Mouse (Mus musculus) hindbrain, embryonic 11.5 days (tissue): ENCODE data around the gene Dmrtb1. TPM values are rescaled to one million over a fixed set of nuclear protein-coding genes. Genes with fewer than 3 reads are reported as not detected.

Experiments used
- ATAC-seq: fragments of 200-750 bp; cut with Nextera tagmentation; 2 replicates; pipeline ENCODE4 v1.8.0; 2017; ENCODE audit warnings: mild to moderate bottlenecking, moderate TSS enrichment, moderate library complexity; ENCODE audit not compliant: low FRiP score
- DNase-seq: peaks from one replicate; pipeline ENCODE4 v3.0.0-alpha.2; 2015; ENCODE audit warnings: low spot score
- H3K27ac ChIP-seq: fragments of 300-500 bp; sonication (generic); 2 replicates; pipeline ENCODE4 v1.5.1; 2014; ENCODE audit warnings: mild to moderate bottlenecking, low read depth, low read length
- H3K27me3 ChIP-seq: fragments of 300-500 bp; sonication (generic); 2 replicates; pipeline ENCODE4 v1.6.1; 2014; ENCODE audit warnings: mild to moderate bottlenecking, low read length, moderate library complexity, mixed read lengths; ENCODE audit not compliant: control insufficient read depth, insufficient read depth
- H3K36me3 ChIP-seq: fragments of 300-500 bp; sonication (generic); 2 replicates; pipeline ENCODE4 v1.6.1; 2014; ENCODE audit warnings: mild to moderate bottlenecking, low read length, moderate library complexity, mixed read lengths; ENCODE audit not compliant: control insufficient read depth, insufficient read depth
- H3K4me1 ChIP-seq: fragments of 300-500 bp; sonication (generic); replicated peaks from 2 replicates; pipeline ENCODE4 v1.6.1; 2014; ENCODE audit warnings: low read length, mixed read lengths; ENCODE audit not compliant: control insufficient read depth, insufficient read depth
- H3K4me2 ChIP-seq: fragments of 300-500 bp; sonication (generic); replicated peaks from 2 replicates; pipeline ENCODE4 v1.6.1; 2014; ENCODE audit warnings: mild to moderate bottlenecking, low read depth, low read length
- H3K4me3 ChIP-seq: fragments of 300-500 bp; sonication (generic); 2 replicates; pipeline ENCODE4 v1.5.1; 2014; ENCODE audit warnings: low read depth, low read length
- H3K9ac ChIP-seq: fragments of 300-500 bp; sonication (generic); 2 replicates; pipeline ENCODE4 v1.6.1; 2014; ENCODE audit warnings: low read depth, low read length
- H3K9me3 ChIP-seq: fragments of 300-500 bp; sonication (generic); 2 replicates; pipeline ENCODE4 v1.6.1; 2016; ENCODE audit warnings: low read length; ENCODE audit not compliant: control insufficient read depth
- WGBS: fragments of 180-500 bp; shearing (Covaris S2); extraction: QIAGEN DNeasy Blood & Tissue Kit; methylation state at CpG from one replicate; pipeline ENCODE4 v1.1.7; 2014; 5-methylcytosine and 5-hydroxymethylcytosine counted together
- polyA plus RNA-seq: library from polyadenylated mRNA; unstranded; fragments of >200 nt; fragmentation: Nextera tagmentation; extraction: Ambion mirVana; gene quantifications from 2 replicates; pipeline ENCODE4 v1.2.1, GENCODE M21; 2014

The Dmrtb1 gene
- polyA plus RNA-seq, 1 experiment from 2014 or later = 16.6 TPM

GRCm38 (mm10) chr4:107673638-107674321, 10.2 kb downstream of the Dmrtb1 start:
- no peaks in the 10 kb centered on the region for H3K9me3 ChIP-seq
- 0 out of 2 replicates have a peak, but pooled peaks cover 3% of the 10 kb centered on the region for H3K27me3 ChIP-seq
- no peak overlapping the region for H3K4me3 ChIP-seq
- DNase-seq = peak; percentile 95
- H3K4me1 ChIP-seq = peaks cover 6% of the 10 kb centered on the region
- peak overlapping the region; percentile 68 for H3K27ac ChIP-seq
- peak; percentile 93 for ATAC-seq
- 12% methylated on average over 23 of the region's 23 CpGs for WGBS
- peak overlapping the region; percentile 31 for H3K4me2 ChIP-seq
- H3K36me3 ChIP-seq = no peaks in the 10 kb centered on the region
- peak overlapping the region; percentile 44; the same call in 1 of the 2 replicates for H3K9ac ChIP-seq

GRCm38 (mm10) chr4:107670731-107671130, 13.3 kb downstream of the Dmrtb1 start:
- ATAC-seq (no peak), DNase-seq (no peak)
- WGBS = 72% methylated on average over 5 of the region's 5 CpGs
- Histone ChIP-seq H3K9ac (no peak overlapping the region), H3K27me3 (0 out of 2 replicates have a peak, but pooled peaks cover 3% of the 10 kb centered on the region), H3K4me3 (no peak overlapping the region), H3K4me1 (peaks cover 6% of the 10 kb centered on the region), H3K9me3 (no peaks in the 10 kb centered on the region), H3K27ac (no peak overlapping the region), H3K4me2 (no peak overlapping the region), H3K36me3 (no peaks in the 10 kb centered on the region)

- no peak overlapping the region for H3K9ac ChIP-seq
- H3K27ac ChIP-seq = no peak overlapping the region
- no peak overlapping the region for H3K4me2 ChIP-seq
- ATAC-seq (no peak), DNase-seq (no peak)
- 97% methylated on average over 2 of the region's 2 CpGs for WGBS
- no peaks in the 10 kb centered on the region for H3K9me3 ChIP-seq
- no peaks in the 10 kb centered on the region for H3K36me3 ChIP-seq
- no peak overlapping the region for H3K4me3 ChIP-seq
- no peaks in the 10 kb centered on the region for H3K27me3 ChIP-seq
- H3K4me1 ChIP-seq = peaks cover 2% of the 10 kb centered on the region
Observed at GRCm38 (mm10) chr4:107668514-107668913, 15.5 kb downstream of the Dmrtb1 start.

- Histone ChIP-seq H3K27me3 (no peaks in the 10 kb centered on the region), H3K9ac (no peak overlapping the region), H3K27ac (no peak overlapping the region), H3K36me3 (no peaks in the 10 kb centered on the region), H3K9me3 (no peaks in the 10 kb centered on the region), H3K4me2 (no peak overlapping the region), H3K4me1 (no peaks in the 10 kb centered on the region), H3K4me3 (no peak overlapping the region)
- 86% methylated on average over 11 of the region's 11 CpGs for WGBS
- no peak for DNase-seq
- ATAC-seq = no peak
Observed at GRCm38 (mm10) chr4:107660649-107661048, 23.4 kb downstream of the Dmrtb1 start.

- ATAC-seq (peak; percentile 30; the same call in 1 of the 2 replicates), DNase-seq (no peak)
- Histone ChIP-seq H3K27ac (no peak overlapping the region), H3K36me3 (no peaks in the 10 kb centered on the region), H3K4me2 (no peak overlapping the region), H3K9me3 (no peaks in the 10 kb centered on the region), H3K27me3 (no peaks in the 10 kb centered on the region), H3K4me1 (peaks cover 6% of the 10 kb centered on the region), H3K4me3 (no peak overlapping the region), H3K9ac (no peak overlapping the region)
- WGBS = 62% methylated on average over 5 of the region's 5 CpGs
Observed at GRCm38 (mm10) chr4:107653280-107653643, 30.8 kb downstream of the Dmrtb1 start.

- H3K4me1 ChIP-seq = peaks cover 6% of the 10 kb centered on the region
- WGBS = 10% methylated on average over 7 of the region's 7 CpGs
- H3K4me3 ChIP-seq = no peak overlapping the region
- H3K9me3 ChIP-seq = no peaks in the 10 kb centered on the region
- no peak overlapping the region for H3K4me2 ChIP-seq
- H3K27ac ChIP-seq = no peak overlapping the region
- DNase-seq (peak; percentile 91), ATAC-seq (peak; percentile 87)
- no peaks in the 10 kb centered on the region for H3K36me3 ChIP-seq
- H3K9ac ChIP-seq = no peak overlapping the region
- H3K27me3 ChIP-seq = no peaks in the 10 kb centered on the region
Observed at GRCm38 (mm10) chr4:107652598-107653279, 31.3 kb downstream of the Dmrtb1 start.

- H3K9ac ChIP-seq = no peak overlapping the region
- no peak overlapping the region for H3K4me3 ChIP-seq
- peak; percentile 50 for DNase-seq
- WGBS = 20% methylated on average over 12 of the region's 12 CpGs
- ATAC-seq = peak; percentile 54; the same call in 1 of the 2 replicates
- H3K36me3 ChIP-seq = no peaks in the 10 kb centered on the region
- no peaks in the 10 kb centered on the region for H3K27me3 ChIP-seq
- no peak overlapping the region for H3K27ac ChIP-seq
- no peak overlapping the region for H3K4me2 ChIP-seq
- peaks cover 6% of the 10 kb centered on the region for H3K4me1 ChIP-seq
- no peaks in the 10 kb centered on the region for H3K9me3 ChIP-seq
Observed at GRCm38 (mm10) chr4:107651021-107651496, 33.0 kb downstream of the Dmrtb1 start.

GRCm38 (mm10) chr4:107648959-107649485, 35.0 kb downstream of the Dmrtb1 start:
- H3K9me3 ChIP-seq = no peaks in the 10 kb centered on the region
- ATAC-seq (no peak), DNase-seq (no peak)
- H3K36me3 ChIP-seq = no peaks in the 10 kb centered on the region
- H3K4me2 ChIP-seq = no peak overlapping the region
- no peak overlapping the region for H3K4me3 ChIP-seq
- H3K27me3 ChIP-seq = no peaks in the 10 kb centered on the region
- no peak overlapping the region for H3K27ac ChIP-seq
- WGBS = 86% methylated on average over 5 of the region's 5 CpGs
- no peak overlapping the region for H3K9ac ChIP-seq
- peaks cover 6% of the 10 kb centered on the region for H3K4me1 ChIP-seq
